Mouse (Mus musculus) liver, embryonic 14.5 days (tissue): ENCODE results near the gene Tnk1.

Experiments used
- CTCF ChIP-seq: IDR thresholded peaks from 2 replicates; pipeline ENCODE4 v1.5.1; 2016; ENCODE audit warnings: antibody characterized with exemption, low read depth, control low read depth
- EP300 ChIP-seq: IDR thresholded peaks from 2 replicates; pipeline ENCODE4 v1.6.1; 2016; ENCODE audit warnings: antibody characterized with exemption, low read depth

GRCm38 (mm10) chr11:69855347-69855746, 3.2 kb downstream of the Tnk1 start:
- TF ChIP-seq CTCF (peak; percentile 92), EP300 (no peak)
